Mouse (Mus musculus) kidney, adult 2 months (tissue): Measurements from ENCODE around the gene Pum1. TPM values are rescaled to one million over a fixed set of nuclear protein-coding genes. Genes with fewer than 3 reads are reported as not detected.
"Not testable (repeated sequence)": the region's sequence is repeated elsewhere in the genome, so short reads cannot be mapped to it uniquely, and the experiment has no call there.

Source experiments
- DNase-seq: peaks from one replicate; pipeline ENCODE4 v3.0.0; 2021
- H3K27ac ChIP-seq: fragments of 200-500 bp; 2 replicates; pipeline ENCODE4 v1.5.1; 2012; ENCODE audit warnings: low read depth, low read length, control low read depth, inconsistent platforms; ENCODE audit not compliant: insufficient read depth
- H3K27me3 ChIP-seq: fragments of 200-500 bp; replicated peaks from 2 replicates; pipeline ENCODE4 v1.6.1; 2012; ENCODE audit warnings: mild to moderate bottlenecking, moderate library complexity, low read length, inconsistent platforms; ENCODE audit not compliant: control insufficient read depth, insufficient read depth
- H3K36me3 ChIP-seq: fragments of 200-500 bp; 2 replicates; pipeline ENCODE4 v1.6.1; 2012; ENCODE audit warnings: mild to moderate bottlenecking, moderate library complexity, low read length, inconsistent platforms; ENCODE audit not compliant: control insufficient read depth, insufficient read depth
- H3K4me1 ChIP-seq: fragments of 200-500 bp; 2 replicates; pipeline ENCODE4 v1.6.1; 2011; ENCODE audit warnings: low read length; ENCODE audit not compliant: control insufficient read depth, insufficient read depth
- H3K4me3 ChIP-seq: fragments of 200-500 bp; 2 replicates; pipeline ENCODE4 v1.5.1; 2011; ENCODE audit warnings: mild to moderate bottlenecking, low read depth, low read length, control low read depth; ENCODE audit not compliant: insufficient read depth
- CTCF ChIP-seq: fragments of 200-500 bp; conservative IDR thresholded peaks from 2 replicates; pipeline ENCODE4 v1.5.1; 2011; ENCODE audit warnings: low read depth, mild to moderate bottlenecking, control low read depth, low read length, moderate library complexity, mixed read lengths; ENCODE audit not compliant: insufficient read depth, insufficient read length
- POLR2A ChIP-seq: fragments of 200-500 bp; IDR thresholded peaks from one replicate; pipeline ENCODE4 v1.6.1; 2011; ENCODE audit warnings: low read depth, low read length, control low read depth
- WGBS: fragments of 180-500 bp; shearing (Covaris S2); methylation state at CpG from one replicate; pipeline ENCODE4 v1.1.7; 2018; 5-methylcytosine and 5-hydroxymethylcytosine counted together
- polyA plus RNA-seq: library from polyadenylated mRNA; depleted of rRNA; stranded (reverse); fragments of >200 nt; gene quantifications from 2 replicates; pipeline ENCODE4 v1.2.3, GENCODE M21; 2012

The Pum1 gene
- polyA plus RNA-seq, 1 experiment: 45.9 TPM

GRCm38 (mm10) chr4:130680676-130681075, 17.6 kb downstream of the Pum1 start:
- 97% methylated on average over 6 of the region's 6 CpGs for WGBS
- Histone ChIP-seq H3K27ac (no peak overlapping the region), H3K4me3 (no peak overlapping the region), H3K36me3 (peaks cover 1% of the 10 kb centered on the region; the same call in 1 of the 2 replicates), H3K27me3 (no peaks in the 10 kb centered on the region), H3K4me1 (peaks cover 2% of the 10 kb centered on the region; the same call in 1 of the 2 replicates)
- DNase-seq: no peak
- TF ChIP-seq CTCF (no peak), POLR2A (no peak)

GRCm38 (mm10) chr4:130683051-130683450, 19.9 kb downstream of the Pum1 start:
- H3K36me3 ChIP-seq, H3K4me3 ChIP-seq, DNase-seq, H3K4me1 ChIP-seq, H3K27me3 ChIP-seq, H3K27ac ChIP-seq: not testable (repeated sequence)
- 89% methylated on average over 5 of the region's 5 CpGs for WGBS

- no peak for TF ChIP-seq POLR2A
- TF ChIP-seq CTCF: no peak
- DNase-seq: peak; percentile 55
- no peak overlapping the region for H3K4me3 ChIP-seq
- H3K27ac ChIP-seq: no peak overlapping the region
- 33% methylated on average over 3 of the region's 3 CpGs for WGBS
- H3K4me1 ChIP-seq: peaks cover 9% of the 10 kb centered on the region
- no peaks in the 10 kb centered on the region for H3K27me3 ChIP-seq
- peaks cover 1% of the 10 kb centered on the region; the same call in 1 of the 2 replicates for H3K36me3 ChIP-seq
Measured at GRCm38 (mm10) chr4:130693936-130694335, 30.8 kb downstream of the Pum1 start.

GRCm38 (mm10) chr4:130694982-130695381, 31.9 kb downstream of the Pum1 start:
- H3K27ac ChIP-seq: peak overlapping the region; percentile 0; the same call in 1 of the 2 replicates
- no peaks in the 10 kb centered on the region for H3K27me3 ChIP-seq
- no peak overlapping the region for H3K4me3 ChIP-seq
- peaks cover 1% of the 10 kb centered on the region; the same call in 1 of the 2 replicates for H3K36me3 ChIP-seq
- no peak for DNase-seq
- WGBS: 76% methylated on average over 3 of the region's 3 CpGs
- H3K4me1 ChIP-seq: peaks cover 9% of the 10 kb centered on the region
- TF ChIP-seq POLR2A (no peak), CTCF (no peak)

- Histone ChIP-seq H3K4me3 (no peak overlapping the region), H3K27ac (no peak overlapping the region), H3K36me3 (no peaks in the 10 kb centered on the region; the same call in 1 of the 2 replicates), H3K4me1 (peaks cover 22% of the 10 kb centered on the region), H3K27me3 (no peaks in the 10 kb centered on the region)
- 74% methylated on average over 2 of the region's 2 CpGs for WGBS
- TF ChIP-seq POLR2A (no peak), CTCF (no peak)
- no peak for DNase-seq
Measured at GRCm38 (mm10) chr4:130701061-130701460, 37.9 kb downstream of the Pum1 start.

- Histone ChIP-seq H3K27ac (no peak overlapping the region; the same call in 1 of the 2 replicates), H3K4me1 (peaks cover 29% of the 10 kb centered on the region), H3K4me3 (no peak overlapping the region), H3K36me3 (no peaks in the 10 kb centered on the region; the same call in 1 of the 2 replicates), H3K27me3 (no peaks in the 10 kb centered on the region)
- DNase-seq: no peak
- TF ChIP-seq CTCF (no peak), POLR2A (no peak)
- 63% methylated on average over 3 of the region's 3 CpGs for WGBS
Measured at GRCm38 (mm10) chr4:130702835-130703535, 39.9 kb downstream of the Pum1 start.

- Histone ChIP-seq H3K27me3 (no peaks in the 10 kb centered on the region), H3K4me3 (no peak overlapping the region), H3K27ac (no peak overlapping the region; the same call in 1 of the 2 replicates), H3K36me3 (no peaks in the 10 kb centered on the region; the same call in 1 of the 2 replicates), H3K4me1 (peaks cover 29% of the 10 kb centered on the region)
- no peak for TF ChIP-seq POLR2A
- TF ChIP-seq CTCF: no peak
- DNase-seq: peak; percentile 62
- WGBS: 99% methylated on average over 3 of the region's 3 CpGs
Measured at GRCm38 (mm10) chr4:130703601-130704000, 40.5 kb downstream of the Pum1 start.
